Mouse (Mus musculus) hindbrain, postnatal 0 days (tissue): ENCODE data around the gene Prr15. TPM values are rescaled to one million over a fixed set of nuclear protein-coding genes. Genes with fewer than 3 reads are reported as not detected.

Source experiments
- ATAC-seq: fragments of 200-750 bp; cut with Nextera tagmentation; 2 replicates; pipeline ENCODE4 v1.8.0; 2017; ENCODE audit warnings: mild to moderate bottlenecking, moderate TSS enrichment, moderate library complexity
- DNase-seq: peaks from one replicate; pipeline ENCODE4 v3.0.0-alpha.2; 2015; ENCODE audit warnings: low spot score
- H3K27ac ChIP-seq: fragments of 300-500 bp; sonication (generic); 2 replicates; pipeline ENCODE4 v1.5.1; 2014; ENCODE audit warnings: mild to moderate bottlenecking
- H3K27me3 ChIP-seq: fragments of 300-500 bp; sonication (generic); 2 replicates; pipeline ENCODE4 v1.6.1; 2014; ENCODE audit warnings: low read length, mixed read lengths; ENCODE audit not compliant: insufficient read depth
- H3K36me3 ChIP-seq: fragments of 300-500 bp; sonication (generic); 2 replicates; pipeline ENCODE4 v1.6.1; 2014; ENCODE audit warnings: low read length, mixed read lengths; ENCODE audit not compliant: insufficient read depth
- H3K4me1 ChIP-seq: fragments of 300-500 bp; sonication (generic); 2 replicates; pipeline ENCODE4 v1.6.1; 2014; ENCODE audit warnings: antibody characterized with exemption, low read length, mixed read lengths; ENCODE audit not compliant: insufficient read depth
- H3K4me2 ChIP-seq: fragments of 300-500 bp; sonication (generic); 2 replicates; pipeline ENCODE4 v1.6.1; 2014; ENCODE audit warnings: low read depth, mild to moderate bottlenecking, low read length, moderate library complexity, mixed read lengths
- H3K4me3 ChIP-seq: fragments of 300-500 bp; sonication (generic); 2 replicates; pipeline ENCODE4 v1.5.1; 2014; ENCODE audit warnings: low read length
- H3K9ac ChIP-seq: fragments of 300-500 bp; sonication (generic); replicated peaks from 2 replicates; pipeline ENCODE4 v1.6.1; 2014; ENCODE audit warnings: mild to moderate bottlenecking, low read length, moderate library complexity, mixed read lengths
- H3K9me3 ChIP-seq: fragments of 300-500 bp; sonication (generic); 2 replicates; pipeline ENCODE4 v1.6.1; 2016; ENCODE audit warnings: low read length, mixed read lengths
- CTCF ChIP-seq: IDR thresholded peaks from 2 replicates; pipeline ENCODE4 v1.5.1; 2016; ENCODE audit warnings: antibody characterized with exemption, control low read depth, low read depth
- WGBS: fragments of 180-500 bp; shearing (Covaris S2); extraction: QIAGEN DNeasy Blood & Tissue Kit; methylation state at CpG from one replicate; pipeline ENCODE4 v1.1.7; 2014; 5-methylcytosine and 5-hydroxymethylcytosine counted together
- polyA plus RNA-seq: library from polyadenylated mRNA; unstranded; fragments of >200 nt; fragmentation: Nextera tagmentation; extraction: Ambion mirVana; gene quantifications from 2 replicates; pipeline ENCODE4 v1.2.1, GENCODE M21; 2015
- total RNA-seq: library from RNA; depleted of rRNA; stranded (reverse); fragments of >200 nt; gene quantifications from 2 replicates; pipeline ENCODE4 v1.2.3, GENCODE M21; 2014; rRNA removed

The Prr15 gene
- total and polyA plus RNA-seq, 2 experiments from 2014 or later, result 0.37 to 1.8 TPM

GRCm38 (mm10) chr6:54364406-54365136, 38.9 kb downstream of the Prr15 start:
- no peak for TF ChIP-seq CTCF
- Histone ChIP-seq H3K27me3 (no peaks in the 10 kb centered on the region), H3K4me2 (no peak overlapping the region), H3K27ac (no peak overlapping the region), H3K36me3 (no peaks in the 10 kb centered on the region), H3K9ac (no peak overlapping the region), H3K4me1 (no peaks in the 10 kb centered on the region), H3K4me3 (no peak overlapping the region), H3K9me3 (no peaks in the 10 kb centered on the region)
- 54% methylated on average over 12 of the region's 12 CpGs for WGBS
- ATAC-seq (no peak), DNase-seq (no peak)

GRCm38 (mm10) chr6:54366607-54367006, 41.0 kb downstream of the Prr15 start:
- no peak for TF ChIP-seq CTCF
- H3K27me3 ChIP-seq, result no peaks in the 10 kb centered on the region
- no peak for ATAC-seq

GRCm38 (mm10) chr6:54368071-54368470, 42.4 kb downstream of the Prr15 start:
- WGBS, result 14% methylated on average over 6 of the region's 6 CpGs
- H3K27ac ChIP-seq, result no peak overlapping the region
- H3K4me3 ChIP-seq, result no peak overlapping the region
- no peak overlapping the region for H3K9ac ChIP-seq
- no peak overlapping the region for H3K4me2 ChIP-seq
- DNase-seq, result peak; percentile 84
- TF ChIP-seq CTCF, result peak; percentile 86
- no peaks in the 10 kb centered on the region for H3K27me3 ChIP-seq
- ATAC-seq, result peak; percentile 32
- no peaks in the 10 kb centered on the region for H3K9me3 ChIP-seq
- no peaks in the 10 kb centered on the region for H3K4me1 ChIP-seq
- no peaks in the 10 kb centered on the region for H3K36me3 ChIP-seq

More at GRCm38 (mm10) chr6:54366607-54367006, 41.0 kb downstream of the Prr15 start:
- Histone ChIP-seq H3K36me3 (no peaks in the 10 kb centered on the region), H3K9me3 (no peaks in the 10 kb centered on the region), H3K9ac (no peak overlapping the region), H3K4me2 (no peak overlapping the region), H3K27ac (no peak overlapping the region), H3K4me1 (no peaks in the 10 kb centered on the region), H3K4me3 (no peak overlapping the region)
- no peak for DNase-seq
- WGBS, result 86% methylated on average over 5 of the region's 5 CpGs

- TF ChIP-seq CTCF, result no peak
- ATAC-seq (no peak), DNase-seq (peak; percentile 16)
- no peaks in the 10 kb centered on the region for H3K4me1 ChIP-seq
- H3K9me3 ChIP-seq, result no peaks in the 10 kb centered on the region
- no peak overlapping the region for H3K27ac ChIP-seq
- H3K4me3 ChIP-seq, result no peak overlapping the region
- H3K9ac ChIP-seq, result no peak overlapping the region
- 37% methylated on average over 6 of the region's 6 CpGs for WGBS
- H3K4me2 ChIP-seq, result no peak overlapping the region
- no peaks in the 10 kb centered on the region for H3K36me3 ChIP-seq
- H3K27me3 ChIP-seq, result no peaks in the 10 kb centered on the region
Observed at GRCm38 (mm10) chr6:54369913-54370542, 44.4 kb downstream of the Prr15 start.

DNA sequence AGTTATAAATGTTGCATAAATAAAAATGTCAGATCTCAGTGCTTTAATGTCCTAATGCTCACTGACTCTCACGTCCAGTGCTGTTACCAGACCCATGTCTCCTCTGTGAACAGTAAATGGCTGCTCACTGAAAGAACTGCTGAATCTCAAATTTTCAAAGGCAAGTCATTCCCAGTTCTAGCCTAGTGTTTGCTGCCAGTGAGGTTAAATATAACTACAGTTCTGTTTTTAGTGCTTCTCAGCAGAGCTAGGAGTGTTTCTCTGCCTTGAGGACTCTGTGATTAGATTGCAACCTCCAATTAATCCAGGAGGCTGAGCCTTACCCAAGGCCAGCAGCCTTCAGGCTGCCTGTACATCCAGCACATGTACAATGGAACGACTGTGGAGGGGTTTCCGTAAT, 46.2 kb downstream of the Prr15 start:
- Histone ChIP-seq H3K4me1 (no peaks in the 10 kb centered on the region), H3K9me3 (no peaks in the 10 kb centered on the region), H3K4me2 (no peak overlapping the region), H3K27ac (no peak overlapping the region), H3K9ac (no peak overlapping the region), H3K36me3 (no peaks in the 10 kb centered on the region), H3K4me3 (no peak overlapping the region), H3K27me3 (no peaks in the 10 kb centered on the region)
- TF ChIP-seq CTCF, result no peak
- WGBS, result 78% methylated on average over 3 of the region's 3 CpGs
- ATAC-seq, result no peak
- DNase-seq, result no peak

DNA sequence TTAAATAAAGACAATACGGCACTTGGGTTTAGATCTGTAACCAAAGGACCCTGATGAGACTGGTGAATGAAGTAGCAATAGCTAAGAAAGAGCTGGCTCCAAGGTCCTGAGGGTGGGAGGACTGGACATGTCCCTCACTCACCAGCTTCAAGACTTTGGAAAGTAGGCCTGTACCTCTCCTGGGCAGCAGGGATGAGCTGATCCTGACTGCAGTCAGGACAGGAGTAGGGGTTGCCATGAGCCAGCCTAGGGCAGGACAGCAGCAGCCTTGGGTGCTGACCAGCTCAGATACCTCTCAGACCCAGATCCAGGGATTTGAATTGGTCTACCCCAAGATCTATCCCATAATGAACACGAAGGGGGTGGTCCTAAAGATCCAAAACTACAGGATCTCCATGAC, 53.7 kb downstream of the Prr15 start:
- Histone ChIP-seq H3K4me3 (no peak overlapping the region), H3K27me3 (no peaks in the 10 kb centered on the region), H3K36me3 (no peaks in the 10 kb centered on the region), H3K4me1 (no peaks in the 10 kb centered on the region), H3K9me3 (no peaks in the 10 kb centered on the region), H3K4me2 (no peak overlapping the region), H3K27ac (no peak overlapping the region), H3K9ac (no peak overlapping the region)
- no peak for ATAC-seq
- no peak for DNase-seq
- TF ChIP-seq CTCF, result no peak
- WGBS, result 67% methylated on average over 2 of the region's 2 CpGs

Other genes starting within 250 kb of the Prr15 start
- gene Wipf3, start 103.8 kb downstream of the Prr15 start, total RNA-seq, result 1.4 and 4.2 TPM in 2 replicates
- gene Wipf3, start 103.8 kb downstream of the Prr15 start, polyA plus RNA-seq, result 1.0 TPM in 2 replicates
- gene Scrn1, start 240.7 kb downstream of the Prr15 start, total RNA-seq, result 117 and 121 TPM in 2 replicates
- gene Scrn1, start 240.7 kb downstream of the Prr15 start, polyA plus RNA-seq, result 91.7 and 93.2 TPM in 2 replicates